Mouse (Mus musculus): ENCODE data around the gene Lhfpl2.

The Lhfpl2 gene

GRCm38 (mm10) chr13:94068308-94068707, 10.7 kb downstream of the Lhfpl2 start:
- DNase-seq, result no peak

- DNase-seq, result no peak
These were observed 12.1 kb downstream of the Lhfpl2 start for GRCm38 (mm10) chr13:94069421-94070307.

GRCm38 (mm10) chr13:94070308-94070619, 12.7 kb downstream of the Lhfpl2 start:
- no peak for DNase-seq

GRCm38 (mm10) chr13:94070927-94071326, 13.3 kb downstream of the Lhfpl2 start:
- peak; percentile 42 for DNase-seq

- DNase-seq, result no peak
These were observed 15.6 kb downstream of the Lhfpl2 start for GRCm38 (mm10) chr13:94073046-94073715.

GRCm38 (mm10) chr13:94073716-94074115, 16.1 kb downstream of the Lhfpl2 start:
- DNase-seq, result no peak

- no peak for DNase-seq
These were observed 17.6 kb downstream of the Lhfpl2 start for GRCm38 (mm10) chr13:94075181-94075580.

GRCm38 (mm10) chr13:94077136-94078018, 19.8 kb downstream of the Lhfpl2 start:
- no peak for DNase-seq

GRCm38 (mm10) chr13:94083196-94083595, 25.6 kb downstream of the Lhfpl2 start:
- no peak for DNase-seq

GRCm38 (mm10) chr13:94084220-94085126, 26.9 kb downstream of the Lhfpl2 start:
- DNase-seq, result no peak

GRCm38 (mm10) chr13:94086090-94086808, 28.7 kb downstream of the Lhfpl2 start:
- DNase-seq, result no peak

GRCm38 (mm10) chr13:94087061-94087460, 29.5 kb downstream of the Lhfpl2 start:
- DNase-seq, result no peak

GRCm38 (mm10) chr13:94088788-94089187, 31.2 kb downstream of the Lhfpl2 start:
- DNase-seq, result no peak

GRCm38 (mm10) chr13:94089286-94089685, 31.7 kb downstream of the Lhfpl2 start:
- no peak for DNase-seq

GRCm38 (mm10) chr13:94091366-94091765, 33.8 kb downstream of the Lhfpl2 start:
- no peak for DNase-seq

- no peak for DNase-seq
These were observed 36.6 kb downstream of the Lhfpl2 start for GRCm38 (mm10) chr13:94094176-94094575.

- no peak for DNase-seq
These were observed 37.0 kb downstream of the Lhfpl2 start for GRCm38 (mm10) chr13:94094625-94095024.

GRCm38 (mm10) chr13:94095202-94095601, 37.6 kb downstream of the Lhfpl2 start:
- DNase-seq, result no peak

GRCm38 (mm10) chr13:94097667-94098066, 40.1 kb downstream of the Lhfpl2 start:
- DNase-seq, result no peak

- peak; percentile 41 for DNase-seq
These were observed 40.9 kb downstream of the Lhfpl2 start for GRCm38 (mm10) chr13:94098369-94099084.

GRCm38 (mm10) chr13:94099087-94099486, 41.5 kb downstream of the Lhfpl2 start:
- DNase-seq, result no peak

Measured in lung, postnatal 10 days (tissue).